Mouse (Mus musculus) ES-E14 (cell line): ENCODE measurements around the gene Abcg1.

ENCODE experiments used
- HCFC1 ChIP-seq: IDR thresholded peaks from 2 replicates; pipeline ENCODE4 v1.6.1; 2012; ENCODE audit warnings: low read length, inconsistent platforms, borderline replicate concordance; ENCODE audit not compliant: insufficient read depth
- ZNF384 ChIP-seq: IDR thresholded peaks from 2 replicates; pipeline ENCODE4 v1.6.1; 2012; ENCODE audit warnings: low read depth, low read length, inconsistent platforms

- TF ChIP-seq HCFC1 (no peak), ZNF384 (no peak)
Observed at GRCm38 (mm10) chr17:31069121-31069520, 11.6 kb downstream of the Abcg1 start.
